Mouse (Mus musculus) CD4-positive naive resting alpha-beta T cell, adult 57 days (primary cell): ENCODE data around the gene Xpnpep2. TPM values are rescaled to one million over a fixed set of nuclear protein-coding genes. Genes with fewer than 3 reads are reported as not detected.

Experiments used
- total RNA-seq: library from RNA; stranded (reverse); gene quantifications from one replicate; pipeline ENCODE4 v1.2.4, GENCODE M21; 2023

Xpnpep2 gene
- not detected for total RNA-seq

GRCm38 (mm10) chrX:48108394-48109315 lies at the start of gene Xpnpep2:
TSS of gene Xpnpep2 (plus strand) at chrX:48108725.

GRCm38 (mm10) chrX:48146262-48146661 lies 37.7 kb downstream of the Xpnpep2 start, which contains the start of gene Sash3:
TSS of gene Sash3 (plus strand) at chrX:48146436.

Other genes starting within 250 kb of the Xpnpep2 start
- gene Smarca1, start 215.8 kb upstream of the Xpnpep2 start, total RNA-seq = not detected
- gene Ocrl, start 196.3 kb upstream of the Xpnpep2 start, total RNA-seq = 14.9 TPM
- not detected for gene Apln, start 73.9 kb upstream of the Xpnpep2 start, total RNA-seq
- 188 TPM for gene Sash3, start 37.7 kb downstream of the Xpnpep2 start, total RNA-seq
- 30.7 TPM for gene Zdhhc9, start 100.2 kb downstream of the Xpnpep2 start, total RNA-seq
- 45.4 TPM for gene Utp14a, start 148.1 kb downstream of the Xpnpep2 start, total RNA-seq
- gene Bcorl1, start 232.6 kb downstream of the Xpnpep2 start, total RNA-seq = 15.2 TPM